Mouse (Mus musculus) limb, embryonic 11.5 days (tissue): Measurements from ENCODE around the gene Gab2. TPM values are rescaled to one million over a fixed set of nuclear protein-coding genes. Genes with fewer than 3 reads are reported as not detected.

ENCODE experiments used
- ATAC-seq: fragments of 200-750 bp; cut with Nextera tagmentation; 2 replicates; pipeline ENCODE4 v1.8.0; 2017; ENCODE audit warnings: low read depth; ENCODE audit not compliant: insufficient number of reproducible peaks, low FRiP score, low TSS enrichment
- DNase-seq: peaks from one replicate; pipeline ENCODE4 v3.0.0-alpha.2; 2015; ENCODE audit warnings: low spot score
- H3K27ac ChIP-seq: fragments of 300-500 bp; sonication (generic); replicated peaks from 2 replicates; pipeline ENCODE4 v1.5.1; 2014; ENCODE audit warnings: low read depth, mild to moderate bottlenecking, low read length
- H3K27me3 ChIP-seq: fragments of 300-500 bp; sonication (generic); 2 replicates; pipeline ENCODE4 v1.6.1; 2014; ENCODE audit warnings: mild to moderate bottlenecking, low read length, mixed read lengths; ENCODE audit not compliant: control insufficient read depth, insufficient read depth
- H3K36me3 ChIP-seq: fragments of 300-500 bp; sonication (generic); 2 replicates; pipeline ENCODE4 v1.6.1; 2014; ENCODE audit warnings: mild to moderate bottlenecking, low read length, moderate library complexity, mixed read lengths; ENCODE audit not compliant: control insufficient read depth, insufficient read depth
- H3K4me1 ChIP-seq: fragments of 300-500 bp; sonication (generic); 2 replicates; pipeline ENCODE4 v1.6.1; 2014; ENCODE audit warnings: low read length, mixed read lengths; ENCODE audit not compliant: control insufficient read depth, insufficient read depth
- H3K4me2 ChIP-seq: fragments of 300-500 bp; sonication (generic); 2 replicates; pipeline ENCODE4 v1.6.1; 2014; ENCODE audit warnings: low read depth, mild to moderate bottlenecking, moderate library complexity; ENCODE audit not compliant: severe bottlenecking
- H3K4me3 ChIP-seq: fragments of 300-500 bp; sonication (generic); 2 replicates; pipeline ENCODE4 v1.5.1; 2014; ENCODE audit warnings: low read depth, low read length
- H3K9ac ChIP-seq: fragments of 300-500 bp; sonication (generic); 2 replicates; pipeline ENCODE4 v1.6.1; 2014; ENCODE audit warnings: mild to moderate bottlenecking, low read length
- H3K9me3 ChIP-seq: fragments of 300-500 bp; sonication (generic); 2 replicates; pipeline ENCODE4 v1.6.1; 2016; ENCODE audit warnings: low read length; ENCODE audit not compliant: control insufficient read depth
- WGBS: fragments of 180-500 bp; shearing (Covaris S2); extraction: QIAGEN DNeasy Blood & Tissue Kit; methylation state at CpG from one replicate; pipeline ENCODE4 v1.1.7; 2014; 5-methylcytosine and 5-hydroxymethylcytosine counted together
- polyA plus RNA-seq: library from polyadenylated mRNA; unstranded; fragments of >200 nt; fragmentation: Nextera tagmentation; extraction: Ambion mirVana; gene quantifications from 2 replicates; pipeline ENCODE4 v1.2.1, GENCODE M21; 2014

Gene Gab2
- polyA plus RNA-seq, 1 experiment from 2014 or later: 3.3 TPM

- no peaks in the 10 kb centered on the region for H3K4me1 ChIP-seq
- no peak overlapping the region for H3K4me3 ChIP-seq
- no peaks in the 10 kb centered on the region for H3K36me3 ChIP-seq
- DNase-seq (no peak), ATAC-seq (no peak)
- H3K4me2 ChIP-seq: no peak overlapping the region
- H3K9me3 ChIP-seq: no peaks in the 10 kb centered on the region
- no peak overlapping the region for H3K9ac ChIP-seq
- no peaks in the 10 kb centered on the region for H3K27me3 ChIP-seq
- no peak overlapping the region for H3K27ac ChIP-seq
- 79% methylated on average over 3 of the region's 3 CpGs for WGBS
Measured at GRCm38 (mm10) chr7:97357840-97358239, 276.5 kb downstream of the Gab2 start.

GRCm38 (mm10) chr7:97358347-97358746, 277.0 kb downstream of the Gab2 start:
- WGBS: 88% methylated on average over 4 of the region's 4 CpGs
- Histone ChIP-seq H3K9me3 (no peaks in the 10 kb centered on the region), H3K36me3 (no peaks in the 10 kb centered on the region), H3K27me3 (no peaks in the 10 kb centered on the region), H3K4me3 (no peak overlapping the region), H3K27ac (no peak overlapping the region), H3K9ac (no peak overlapping the region), H3K4me2 (no peak overlapping the region), H3K4me1 (no peaks in the 10 kb centered on the region)
- DNase-seq (no peak), ATAC-seq (no peak)

Other genes starting within 250 kb of the Gab2 start
- 19.6 and 22.3 TPM in 2 replicates for gene Nars2, start 130.1 kb upstream of the Gab2 start, polyA plus RNA-seq